Mouse (Mus musculus) hindlimb bud, embryonic 11.5 days (tissue): ENCODE data around the gene Scgb2b12.
"Not testable (repeated sequence)": the region's sequence is repeated elsewhere in the genome, so short reads cannot be mapped to it uniquely, and the experiment has no call there.

Experiments used
- DNase-seq: peaks from one replicate; pipeline ENCODE4 v3.0.0-alpha.2; 2012; ENCODE audit warnings: low read depth, low spot score; ENCODE audit errors: extremely low spot score

The Scgb2b12 gene

GRCm38 (mm10) chr7:32327145-32327544 lies at the start of gene Scgb2b12:
TSS of gene Scgb2b12 (minus strand) at chr7:32327245.
- DNase-seq: not testable (repeated sequence)

- DNase-seq: not testable (repeated sequence)
Observed at GRCm38 (mm10) chr7:32333882-32334281, 6.8 kb upstream of the Scgb2b12 start, which contains the start of gene Scgb1b12. TSS of gene Scgb1b12 (plus strand) at chr7:32334182.
